Mouse (Mus musculus) thymus, postnatal 36 days (tissue): ENCODE data around the gene Pbld2.

Source experiments
- DNase-seq, 2 experiments: peaks; one replicate each; pipeline ENCODE4 v3.0.0; 2022; ENCODE audit warnings: mixed read lengths in 2 of 2

The Pbld2 gene

GRCm38 (mm10) chr10:63023749-63024579 is at the start of gene Pbld2, which contains the start of gene Hnrnph3:
Gene Pbld2 (plus strand): TSS chr10:63024315.
Gene Hnrnph3 (minus strand): TSS chr10:63024217.
- DNase-seq = peak; percentile 98 to 99

- no peak for DNase-seq
Measured at GRCm38 (mm10) chr10:62979667-62980038, 44.5 kb upstream of the Pbld2 start.

GRCm38 (mm10) chr10:62980039-62980954 is 43.8 kb upstream of the Pbld2 start, which contains the start of gene Rufy2:
Gene Rufy2 (plus strand): TSS chr10:62980223.
- peak; percentile 80 to 84 for DNase-seq

- DNase-seq = peak; percentile 45 to 56
Measured at GRCm38 (mm10) chr10:62984072-62984471, 40.0 kb upstream of the Pbld2 start.

- DNase-seq = no peak
Measured at GRCm38 (mm10) chr10:62984495-62984894, 39.6 kb upstream of the Pbld2 start.

GRCm38 (mm10) chr10:62987341-62987740 is 36.8 kb upstream of the Pbld2 start:
- DNase-seq = peak; percentile 32 to 34

GRCm38 (mm10) chr10:62990636-62991035 is 33.5 kb upstream of the Pbld2 start:
- no peak for DNase-seq

- DNase-seq = no peak
Measured at GRCm38 (mm10) chr10:62993991-62994390, 30.1 kb upstream of the Pbld2 start.

- no peak for DNase-seq
Measured at GRCm38 (mm10) chr10:63000584-63000983, 23.5 kb upstream of the Pbld2 start.

- DNase-seq = no peak
Measured at GRCm38 (mm10) chr10:63003252-63003651, 20.9 kb upstream of the Pbld2 start.

- DNase-seq = no peak
Measured at GRCm38 (mm10) chr10:63004556-63004955, 19.6 kb upstream of the Pbld2 start.

- no peak for DNase-seq
Measured at GRCm38 (mm10) chr10:63008193-63008592, 15.9 kb upstream of the Pbld2 start.

GRCm38 (mm10) chr10:63010268-63010667 is 13.8 kb upstream of the Pbld2 start:
- no peak for DNase-seq

GRCm38 (mm10) chr10:63011556-63011955 is 12.6 kb upstream of the Pbld2 start:
- no peak for DNase-seq

GRCm38 (mm10) chr10:63013476-63013875 is 10.6 kb upstream of the Pbld2 start:
- DNase-seq = no peak

- no peak for DNase-seq
Measured at GRCm38 (mm10) chr10:63014168-63014567, 9.9 kb upstream of the Pbld2 start.

- DNase-seq = no peak
Measured at GRCm38 (mm10) chr10:63019304-63019703, 4.8 kb upstream of the Pbld2 start.

GRCm38 (mm10) chr10:63021702-63022101 is 2.4 kb upstream of the Pbld2 start:
- no peak for DNase-seq

- no peak for DNase-seq
Measured at GRCm38 (mm10) chr10:63022541-63023120, 1.5 kb upstream of the Pbld2 start.

- peak; percentile 73 to 80 for DNase-seq
Measured at GRCm38 (mm10) chr10:63023121-63023748, 880 bp upstream of the Pbld2 start.

- DNase-seq = peak in 1 of 2 experiments; percentile 44
Measured at GRCm38 (mm10) chr10:63024580-63024910, 430 bp downstream of the Pbld2 start.

- DNase-seq = no peak
Measured at GRCm38 (mm10) chr10:63025016-63025415, 901 bp downstream of the Pbld2 start.
